Mouse (Mus musculus) G1E-ER4 (cell line): ENCODE results near the gene Ppp1r27. TPM values are rescaled to one million over a fixed set of nuclear protein-coding genes. Genes with fewer than 3 reads are reported as not detected.

Source experiments
- GATA1 ChIP-seq: IDR thresholded peaks from one replicate; pipeline ENCODE4 v1.8.0; 2012; ENCODE audit warnings: low read length, inconsistent platforms
- polyA plus RNA-seq: library from polyadenylated mRNA; stranded (reverse); fragments of >175 nt; gene quantifications from 2 replicates; pipeline ENCODE4 v1.2.3, GENCODE M21; 2012

The Ppp1r27 gene
- polyA plus RNA-seq, 1 experiment = not detected

- TF ChIP-seq GATA1 = no peak
Measured at GRCm38 (mm10) chr11:120512790-120513453, 38.0 kb downstream of the Ppp1r27 start.

- TF ChIP-seq GATA1 = no peak
Measured at GRCm38 (mm10) chr11:120510375-120511030, 40.4 kb downstream of the Ppp1r27 start.

- no peak for TF ChIP-seq GATA1
Measured at GRCm38 (mm10) chr11:120509940-120510339, 41.0 kb downstream of the Ppp1r27 start.

- TF ChIP-seq GATA1 = no peak
Measured at GRCm38 (mm10) chr11:120508290-120508870, 42.6 kb downstream of the Ppp1r27 start.

- TF ChIP-seq GATA1 = no peak
Measured at GRCm38 (mm10) chr11:120507611-120508289, 43.2 kb downstream of the Ppp1r27 start.

- no peak for TF ChIP-seq GATA1
Measured at GRCm38 (mm10) chr11:120506899-120507298, 44.0 kb downstream of the Ppp1r27 start.

- TF ChIP-seq GATA1 = no peak
Measured at GRCm38 (mm10) chr11:120505661-120506060, 45.3 kb downstream of the Ppp1r27 start.

- TF ChIP-seq GATA1 = no peak
Measured at GRCm38 (mm10) chr11:120501701-120502100, 49.2 kb downstream of the Ppp1r27 start.

- TF ChIP-seq GATA1 = no peak
Measured at GRCm38 (mm10) chr11:120501018-120501417, 49.9 kb downstream of the Ppp1r27 start.

- no peak for TF ChIP-seq GATA1
Measured at GRCm38 (mm10) chr11:120500357-120500756, 50.6 kb downstream of the Ppp1r27 start.

Other genes with a start within 250 kb of the Ppp1r27 start
- 103 and 191 TPM in 2 replicates for gene Actg1, start 202.6 kb downstream of the Ppp1r27 start, polyA plus RNA-seq
- gene Fscn2, start 189.6 kb downstream of the Ppp1r27 start, polyA plus RNA-seq = not detected in 2 replicates
- 28.1 and 30.6 TPM in 2 replicates for gene Faap100, start 172.4 kb downstream of the Ppp1r27 start, polyA plus RNA-seq
- 55.2 and 115 TPM in 2 replicates for gene Nploc4, start 113.4 kb downstream of the Ppp1r27 start, polyA plus RNA-seq
- not detected in 2 replicates for gene Tspan10, start 108.5 kb downstream of the Ppp1r27 start, polyA plus RNA-seq
- 0.17 and 0.31 TPM in 2 replicates for gene Pde6g, start 97.6 kb downstream of the Ppp1r27 start, polyA plus RNA-seq
- 20.5 and 22.7 TPM in 2 replicates for gene Oxld1, start 93.1 kb downstream of the Ppp1r27 start, polyA plus RNA-seq
- gene Ccdc137, start 93.0 kb downstream of the Ppp1r27 start, polyA plus RNA-seq = 50.2 and 76.0 TPM in 2 replicates
- 26.9 and 44.9 TPM in 2 replicates for gene Arl16, start 83.5 kb downstream of the Ppp1r27 start, polyA plus RNA-seq
- gene Mrpl12, start 66.5 kb downstream of the Ppp1r27 start, polyA plus RNA-seq = 600 and 743 TPM in 2 replicates
- 74.6 and 83.7 TPM in 2 replicates for gene Slc25a10, start 59.3 kb downstream of the Ppp1r27 start, polyA plus RNA-seq
- not detected in 2 replicates for gene Gcgr, start 20.4 kb downstream of the Ppp1r27 start, polyA plus RNA-seq
- 170 and 215 TPM in 2 replicates for gene Mcrip1, start 1.4 kb downstream of the Ppp1r27 start, polyA plus RNA-seq
- gene P4hb, start 22.1 kb upstream of the Ppp1r27 start, polyA plus RNA-seq = 559 and 642 TPM in 2 replicates
- 1,177 and 1,217 TPM in 2 replicates for gene Arhgdia, start 30.5 kb upstream of the Ppp1r27 start, polyA plus RNA-seq
- gene Alyref, start 47.2 kb upstream of the Ppp1r27 start, polyA plus RNA-seq = 539 and 588 TPM in 2 replicates
- 200 and 289 TPM in 2 replicates for gene Anapc11, start 47.3 kb upstream of the Ppp1r27 start, polyA plus RNA-seq
- gene Npb, start 57.3 kb upstream of the Ppp1r27 start, polyA plus RNA-seq = 1.7 and 2.3 TPM in 2 replicates
- gene Pcyt2, start 66.8 kb upstream of the Ppp1r27 start, polyA plus RNA-seq = 149 and 196 TPM in 2 replicates
- 108 and 170 TPM in 2 replicates for gene Sirt7, start 74.1 kb upstream of the Ppp1r27 start, polyA plus RNA-seq
- gene Mafg, start 82.5 kb upstream of the Ppp1r27 start, polyA plus RNA-seq = 44.0 and 52.0 TPM in 2 replicates
- 1.8 and 3.2 TPM in 2 replicates for gene Pycr1, start 92.6 kb upstream of the Ppp1r27 start, polyA plus RNA-seq
- gene Myadml2, start 97.0 kb upstream of the Ppp1r27 start, polyA plus RNA-seq = not detected in 2 replicates
- not detected in 2 replicates for gene Notum, start 110.0 kb upstream of the Ppp1r27 start, polyA plus RNA-seq
- gene Aspscr1, start 121.8 kb upstream of the Ppp1r27 start, polyA plus RNA-seq = 215 and 275 TPM in 2 replicates
- 42.0 and 251 TPM in 2 replicates for gene Cenpx, start 162.6 kb upstream of the Ppp1r27 start, polyA plus RNA-seq
- 28.7 and 33.4 TPM in 2 replicates for gene Lrrc45, start 162.8 kb upstream of the Ppp1r27 start, polyA plus RNA-seq
- gene Rac3, start 170.3 kb upstream of the Ppp1r27 start, polyA plus RNA-seq = 1.6 and 2.7 TPM in 2 replicates
- gene Dcxr, start 176.1 kb upstream of the Ppp1r27 start, polyA plus RNA-seq = 28.9 and 50.8 TPM in 2 replicates
- not detected in 2 replicates for gene Cbr2, start 181.0 kb upstream of the Ppp1r27 start, polyA plus RNA-seq
- 2,256 and 2,629 TPM in 2 replicates for gene Hmga1b, start 211.7 kb upstream of the Ppp1r27 start, polyA plus RNA-seq
- gene Rfng, start 233.1 kb upstream of the Ppp1r27 start, polyA plus RNA-seq = 50.0 and 86.3 TPM in 2 replicates
- gene Gps1, start 233.1 kb upstream of the Ppp1r27 start, polyA plus RNA-seq = 73.2 and 84.7 TPM in 2 replicates
- 184 and 189 TPM in 2 replicates for gene Dus1l, start 245.3 kb upstream of the Ppp1r27 start, polyA plus RNA-seq